Mouse (Mus musculus) thymus, adult 18-20 months (tissue): ENCODE results near the gene Vmn1r77.
"Not testable (repeated sequence)": the region's sequence is repeated elsewhere in the genome, so short reads cannot be mapped to it uniquely, and the experiment has no call there.

ENCODE experiments used
- DNase-seq, 2 experiments: peaks; one replicate each; pipeline ENCODE4 v3.0.0; 2022; ENCODE audit warnings: mixed read lengths in 2 of 2

The Vmn1r77 gene

DNA sequence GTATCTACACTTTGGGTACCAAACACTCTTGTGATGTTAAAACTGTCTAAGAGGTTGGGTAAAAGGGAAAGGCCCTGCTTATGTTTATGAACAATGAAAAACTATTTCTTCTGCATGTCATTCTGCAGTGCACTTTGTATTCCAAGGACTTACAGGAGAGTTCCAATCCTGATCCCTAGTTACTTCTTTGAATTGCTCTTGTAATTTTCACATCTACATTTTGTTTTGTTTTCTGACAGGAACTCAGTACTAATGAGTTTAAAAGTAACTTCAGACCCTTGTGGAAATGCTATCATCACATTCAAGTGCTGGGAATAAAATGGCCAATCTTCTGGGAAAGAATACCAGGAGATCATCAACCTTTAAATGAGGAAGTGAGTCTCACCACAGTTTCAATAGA is at the start of gene Vmn1r77:
TSS of gene Vmn1r77 (plus strand) at position 301 of the 400 bp plus-strand sequence.
- not testable (repeated sequence) for DNase-seq

GRCm38 (mm10) chr7:12011491-12011890 is 25.1 kb upstream of the Vmn1r77 start:
- DNase-seq: not testable (repeated sequence)

GRCm38 (mm10) chr7:12012392-12012791 is 24.2 kb upstream of the Vmn1r77 start:
- DNase-seq: not testable (repeated sequence)

DNA sequence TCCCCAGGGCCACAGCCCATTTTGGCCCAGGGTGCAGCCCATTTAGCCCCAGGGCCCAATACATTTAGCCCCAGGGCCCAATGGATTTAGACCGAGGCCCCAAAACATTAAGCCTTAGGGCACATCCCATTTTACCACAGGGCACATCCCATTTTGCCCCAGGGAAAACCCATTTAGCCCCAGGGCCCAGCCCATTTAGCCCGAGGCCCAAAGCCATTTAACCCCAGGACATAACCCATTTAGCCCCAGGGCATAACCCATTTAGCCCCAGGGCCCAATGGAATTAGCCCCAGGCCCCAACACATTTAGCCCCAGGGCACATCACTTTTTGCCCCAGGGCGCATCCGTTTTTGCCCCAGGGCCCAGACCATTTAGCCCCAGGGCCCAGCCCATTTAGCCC is 23.4 kb upstream of the Vmn1r77 start:
- no peak for DNase-seq

DNA sequence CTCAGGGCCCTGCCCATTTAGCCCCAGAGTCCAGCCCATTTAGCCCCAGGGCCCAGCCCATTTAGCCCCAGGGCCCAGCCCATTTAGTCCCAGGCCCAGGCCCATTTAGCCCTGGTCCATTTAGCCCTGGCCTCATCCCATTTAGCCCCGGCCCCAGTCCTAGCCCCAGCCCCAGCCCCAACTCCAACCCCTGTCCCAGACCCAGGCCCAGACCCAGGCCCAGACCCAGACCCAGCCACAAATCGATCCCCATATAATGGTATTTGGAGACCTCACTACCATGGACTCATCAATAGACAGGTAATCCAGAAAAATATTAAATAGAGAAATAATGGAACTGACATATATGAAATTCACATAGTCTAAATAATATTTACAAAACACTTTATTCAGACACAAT is 18.7 kb upstream of the Vmn1r77 start:
- DNase-seq: not testable (repeated sequence)

DNA sequence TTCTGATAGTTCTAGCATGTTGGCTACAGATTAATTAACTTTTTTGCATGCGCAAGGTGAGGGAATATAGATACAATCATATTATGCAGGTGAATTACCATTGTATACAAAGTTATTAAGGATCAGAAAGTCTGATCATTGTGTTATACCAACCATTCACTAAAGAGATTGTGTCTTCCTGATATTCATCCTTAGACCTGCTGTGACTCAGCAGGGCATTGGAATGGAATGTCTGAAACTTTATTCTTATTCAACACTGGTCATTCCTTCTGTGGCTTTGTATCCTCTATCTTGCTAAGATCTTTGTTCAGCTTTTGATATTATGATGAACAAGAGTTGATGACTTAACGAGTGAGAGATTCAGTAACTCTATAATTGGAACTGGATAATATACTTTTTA is 4.1 kb downstream of the Vmn1r77 start:
- no peak for DNase-seq
